Mouse (Mus musculus) brain, embryonic 14.5 days (tissue): ENCODE results near the gene Kxd1.

Experiments used
- CTCF ChIP-seq: fragments of 200-500 bp; IDR thresholded peaks from 2 replicates; pipeline ENCODE4 v1.5.1; 2012; ENCODE audit warnings: inconsistent platforms, mild to moderate bottlenecking, moderate library complexity, borderline replicate concordance; ENCODE audit not compliant: insufficient read depth, insufficient read length; ENCODE audit errors: extremely low read depth
- POLR2A ChIP-seq: fragments of 200-500 bp; IDR thresholded peaks from 2 replicates; pipeline ENCODE4 v1.6.1; 2012; ENCODE audit warnings: mild to moderate bottlenecking, inconsistent platforms, borderline replicate concordance; ENCODE audit not compliant: poor library complexity, insufficient read depth, insufficient read length, severe bottlenecking; ENCODE audit errors: extremely low read depth

GRCm38 (mm10) chr8:70544200-70544687 is 16.5 kb upstream of the Kxd1 start:
- peak; percentile 17; the same call in 1 of the 2 replicates for TF ChIP-seq CTCF
- TF ChIP-seq POLR2A: no peak
